Mouse (Mus musculus): ENCODE data around the gene Adssl1. TPM values are rescaled to one million over a fixed set of nuclear protein-coding genes. Genes with fewer than 3 reads are reported as not detected.

Adssl1 gene
- polyA plus RNA-seq (2015; fragmentation: Nextera tagmentation; extraction: Ambion mirVana), result 8.3 and 9.3 TPM in 2 replicates

- peaks cover 43% of the 10 kb centered on the region for H3K27me3 ChIP-seq
- H3K36me3 ChIP-seq, result no peaks in the 10 kb centered on the region
- H3K4me3 ChIP-seq, result peak within 1 kb of the TSS; percentile 45
- peak within 1 kb of the TSS; percentile 55 for H3K9ac ChIP-seq
- peak within 1 kb of the TSS; percentile 96 for H3K4me2 ChIP-seq
- under 1% methylated on average over 54 of the region's 56 CpGs for WGBS
- peak; percentile 51 for ATAC-seq (ENCODE audit: borderline replicate concordance, extremely low read depth, low FRiP score, low TSS enrichment)
- peaks cover 33% of the 10 kb centered on the region for H3K4me1 ChIP-seq
- no peaks in the 10 kb centered on the region for H3K9me3 ChIP-seq
- peak within 1 kb of the TSS; percentile 7; the same call in 1 of the 2 replicates for H3K27ac ChIP-seq
These were observed at the start of gene Adssl1 for GRCm38 (mm10) chr12:112619686-112620353. Adssl1 (plus strand) TSS chr12:112620045.

GRCm38 (mm10) chr12:112570160-112570559, 49.7 kb upstream of the Adssl1 start:
- no peak overlapping the region for H3K4me2 ChIP-seq
- no peaks in the 10 kb centered on the region for H3K9me3 ChIP-seq
- no peaks in the 10 kb centered on the region for H3K27me3 ChIP-seq
- H3K4me1 ChIP-seq, result no peaks in the 10 kb centered on the region
- 66% methylated on average over 8 of the region's 8 CpGs for WGBS
- H3K9ac ChIP-seq, result no peak overlapping the region
- ATAC-seq (ENCODE audit: borderline replicate concordance, extremely low read depth, low FRiP score, low TSS enrichment), result no peak
- H3K27ac ChIP-seq, result no peak overlapping the region
- H3K36me3 ChIP-seq, result no peaks in the 10 kb centered on the region
- H3K4me3 ChIP-seq, result no peak overlapping the region

- WGBS, result 61% methylated on average over 6 of the region's 6 CpGs
These were observed 48.8 kb upstream of the Adssl1 start for GRCm38 (mm10) chr12:112571064-112571463.

GRCm38 (mm10) chr12:112575274-112575986, 44.4 kb upstream of the Adssl1 start:
- Histone ChIP-seq H3K36me3 (no peaks in the 10 kb centered on the region), H3K4me2 (no peak overlapping the region), H3K9ac (no peak overlapping the region), H3K9me3 (no peaks in the 10 kb centered on the region), H3K27me3 (no peaks in the 10 kb centered on the region), H3K4me1 (peaks cover 35% of the 10 kb centered on the region), H3K4me3 (no peak overlapping the region), H3K27ac (no peak overlapping the region)
- WGBS, result 51% methylated on average over 8 of the region's 8 CpGs
- ATAC-seq (ENCODE audit: borderline replicate concordance, extremely low read depth, low FRiP score, low TSS enrichment), result no peak

More at GRCm38 (mm10) chr12:112571064-112571463, 48.8 kb upstream of the Adssl1 start:
- no peak overlapping the region for H3K4me3 ChIP-seq
- peaks cover 5% of the 10 kb centered on the region for H3K4me1 ChIP-seq
- H3K9me3 ChIP-seq, result no peaks in the 10 kb centered on the region
- no peak; the same call in 1 of the 2 replicates for ATAC-seq (ENCODE audit: borderline replicate concordance, extremely low read depth, low FRiP score, low TSS enrichment)
- H3K27ac ChIP-seq, result no peak overlapping the region
- H3K4me2 ChIP-seq, result no peak overlapping the region
- H3K36me3 ChIP-seq, result no peaks in the 10 kb centered on the region
- H3K9ac ChIP-seq, result no peak overlapping the region
- no peaks in the 10 kb centered on the region for H3K27me3 ChIP-seq

GRCm38 (mm10) chr12:112576341-112576740, 43.5 kb upstream of the Adssl1 start:
- Histone ChIP-seq H3K27ac (peak overlapping the region; percentile 90), H3K4me3 (no peak overlapping the region), H3K9ac (0 out of 2 replicates have a peak overlapping the region, but pooled peaks have one; percentile 8), H3K27me3 (no peaks in the 10 kb centered on the region), H3K36me3 (no peaks in the 10 kb centered on the region), H3K4me2 (peak overlapping the region; percentile 45), H3K9me3 (no peaks in the 10 kb centered on the region), H3K4me1 (peaks cover 35% of the 10 kb centered on the region)
- peak; percentile 21; the same call in 1 of the 2 replicates for ATAC-seq (ENCODE audit: borderline replicate concordance, extremely low read depth, low FRiP score, low TSS enrichment)
- WGBS, result 10% methylated on average over 6 of the region's 6 CpGs

- H3K9ac ChIP-seq, result no peak overlapping the region
- H3K4me1 ChIP-seq, result peaks cover 35% of the 10 kb centered on the region
- H3K27me3 ChIP-seq, result no peaks in the 10 kb centered on the region
- H3K36me3 ChIP-seq, result no peaks in the 10 kb centered on the region
- H3K4me2 ChIP-seq, result peak overlapping the region; percentile 45
- WGBS, result 6% methylated on average over 3 of the region's 3 CpGs
- peak overlapping the region; percentile 90 for H3K27ac ChIP-seq
- no peak overlapping the region for H3K4me3 ChIP-seq
- ATAC-seq (ENCODE audit: borderline replicate concordance, extremely low read depth, low FRiP score, low TSS enrichment), result peak; percentile 67
- no peaks in the 10 kb centered on the region for H3K9me3 ChIP-seq
These were observed 43.1 kb upstream of the Adssl1 start for GRCm38 (mm10) chr12:112576749-112577148.

DNA sequence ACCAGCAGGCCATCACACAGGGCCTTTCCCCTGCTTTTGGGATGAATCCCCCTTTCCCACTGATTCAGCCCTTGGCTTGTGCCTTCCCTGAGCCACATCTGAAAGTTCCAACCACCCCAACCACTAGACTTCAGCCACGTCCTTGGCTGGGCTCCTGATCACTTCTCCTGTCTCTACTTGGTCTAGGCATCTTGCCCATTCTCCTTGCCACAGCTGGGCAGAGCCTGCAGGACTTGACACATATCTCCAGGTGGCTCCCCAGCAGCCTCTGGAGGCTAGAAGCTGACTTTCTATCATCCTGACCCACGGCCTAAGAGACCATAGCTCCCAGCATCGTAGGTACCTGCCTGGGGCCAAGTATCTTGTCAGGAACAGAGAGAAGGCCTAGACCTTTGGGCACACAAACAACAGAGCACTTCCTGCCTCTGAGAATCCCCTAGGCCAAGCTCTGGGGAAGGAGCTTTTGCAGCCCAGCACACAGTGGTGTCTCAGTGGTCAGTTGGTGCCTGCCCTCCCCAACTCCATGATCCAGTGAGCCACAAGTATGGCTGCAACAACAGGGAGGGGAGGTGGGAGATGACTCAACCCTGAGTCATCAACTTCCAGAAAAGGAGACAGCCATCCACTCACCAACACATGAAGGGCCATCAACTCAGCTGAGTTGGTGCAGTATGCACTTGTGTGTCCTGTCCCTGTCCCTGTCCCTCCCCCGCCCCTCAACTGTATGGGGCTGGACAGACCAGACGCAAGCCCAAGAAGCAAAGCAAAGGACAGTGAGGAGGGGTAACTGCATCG, 41.4 kb upstream of the Adssl1 start:
- Histone ChIP-seq H3K9me3 (no peaks in the 10 kb centered on the region), H3K4me1 (peaks cover 35% of the 10 kb centered on the region), H3K4me3 (no peak overlapping the region), H3K27me3 (no peaks in the 10 kb centered on the region), H3K9ac (no peak overlapping the region), H3K4me2 (no peak overlapping the region), H3K36me3 (no peaks in the 10 kb centered on the region), H3K27ac (no peak overlapping the region)
- 50% methylated on average over 6 of the region's 6 CpGs for WGBS
- ATAC-seq (ENCODE audit: borderline replicate concordance, extremely low read depth, low FRiP score, low TSS enrichment), result no peak

- 42% methylated on average over 5 of the region's 5 CpGs for WGBS
- Histone ChIP-seq H3K9ac (no peak overlapping the region), H3K27me3 (no peaks in the 10 kb centered on the region), H3K9me3 (no peaks in the 10 kb centered on the region), H3K4me1 (peaks cover 35% of the 10 kb centered on the region), H3K36me3 (no peaks in the 10 kb centered on the region), H3K4me3 (no peak overlapping the region), H3K27ac (0 out of 2 replicates have a peak overlapping the region, but pooled peaks have one; percentile 8), H3K4me2 (no peak overlapping the region)
- ATAC-seq (ENCODE audit: borderline replicate concordance, extremely low read depth, low FRiP score, low TSS enrichment), result no peak
These were observed 40.4 kb upstream of the Adssl1 start for GRCm38 (mm10) chr12:112579430-112579829.

GRCm38 (mm10) chr12:112579926-112580325, 39.9 kb upstream of the Adssl1 start:
- Histone ChIP-seq H3K9me3 (no peaks in the 10 kb centered on the region), H3K4me3 (no peak overlapping the region), H3K27ac (no peak overlapping the region), H3K36me3 (no peaks in the 10 kb centered on the region), H3K27me3 (no peaks in the 10 kb centered on the region), H3K9ac (no peak overlapping the region), H3K4me2 (no peak overlapping the region), H3K4me1 (peaks cover 35% of the 10 kb centered on the region)
- no peak for ATAC-seq (ENCODE audit: borderline replicate concordance, extremely low read depth, low FRiP score, low TSS enrichment)
- 70% methylated on average over 8 of the region's 8 CpGs for WGBS

DNA sequence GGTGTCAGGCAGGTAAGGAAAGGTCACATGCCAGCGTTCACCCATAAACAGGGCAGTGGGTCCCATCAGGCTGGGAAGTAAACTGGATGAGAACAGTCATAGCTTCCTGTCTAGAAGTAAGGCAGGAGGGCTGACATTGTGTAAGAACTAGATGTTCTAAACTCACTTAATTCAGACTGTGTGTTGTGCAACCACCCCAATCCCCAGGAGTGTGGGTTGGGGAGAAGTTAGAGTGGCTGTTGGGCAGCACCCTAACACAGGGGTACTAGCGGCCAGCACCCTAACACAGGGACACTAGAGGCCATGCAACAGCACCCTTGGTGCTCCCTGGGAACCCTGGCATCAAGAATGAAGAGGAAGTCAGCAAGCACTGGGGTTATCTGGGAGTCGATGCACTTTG, 38.7 kb upstream of the Adssl1 start:
- H3K27me3 ChIP-seq, result no peaks in the 10 kb centered on the region
- H3K9ac ChIP-seq, result no peak overlapping the region
- no peaks in the 10 kb centered on the region for H3K9me3 ChIP-seq
- ATAC-seq (ENCODE audit: borderline replicate concordance, extremely low read depth, low FRiP score, low TSS enrichment), result no peak
- 63% methylated on average over 3 of the region's 3 CpGs for WGBS
- H3K4me3 ChIP-seq, result no peak overlapping the region
- no peaks in the 10 kb centered on the region for H3K36me3 ChIP-seq
- H3K4me1 ChIP-seq, result peaks cover 29% of the 10 kb centered on the region
- no peak overlapping the region for H3K4me2 ChIP-seq
- no peak overlapping the region for H3K27ac ChIP-seq

DNA sequence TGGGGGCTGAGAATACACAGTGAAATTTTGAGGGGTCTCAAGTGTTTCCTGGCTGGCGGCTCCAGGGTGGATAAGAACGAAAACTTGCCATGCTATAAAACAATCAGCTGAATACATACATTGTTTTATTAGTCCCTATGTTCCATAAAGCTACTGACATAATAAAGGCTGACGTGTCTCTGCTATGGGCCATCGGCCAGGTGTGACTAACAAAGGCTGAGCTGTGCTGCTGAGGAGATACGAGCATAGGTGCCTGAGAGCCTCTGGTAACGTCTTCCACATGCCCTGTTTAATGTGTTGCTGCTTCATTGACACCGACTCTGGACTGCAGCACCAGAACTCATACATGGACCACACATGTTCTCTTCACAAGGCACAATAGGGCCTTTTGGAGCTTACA, 34.9 kb upstream of the Adssl1 start:
- Histone ChIP-seq H3K9me3 (no peaks in the 10 kb centered on the region), H3K9ac (no peak overlapping the region), H3K4me2 (no peak overlapping the region), H3K36me3 (no peaks in the 10 kb centered on the region), H3K27me3 (0 out of 2 replicates have a peak, but pooled peaks cover 3% of the 10 kb centered on the region), H3K4me1 (peaks cover 27% of the 10 kb centered on the region), H3K4me3 (no peak overlapping the region), H3K27ac (no peak overlapping the region)
- no peak for ATAC-seq (ENCODE audit: borderline replicate concordance, extremely low read depth, low FRiP score, low TSS enrichment)
- WGBS, result 58% methylated on average over 7 of the region's 7 CpGs
